Mouse (Mus musculus) layer of hippocampus, adult 2 months (tissue): ENCODE measurements around the gene Aacs. TPM values are rescaled to one million over a fixed set of nuclear protein-coding genes. Genes with fewer than 3 reads are reported as not detected.
"Not testable (repeated sequence)": the region's sequence is repeated elsewhere in the genome, so short reads cannot be mapped to it uniquely, and the experiment has no call there.

ENCODE experiments used
- DNase-seq, 2 experiments: peaks; one replicate each; pipeline ENCODE4 v3.0.0; 2022; ENCODE audit warnings: low spot score in 2 of 2
- H3K27ac ChIP-seq: fragments of 200-600 bp; 2 replicates; pipeline ENCODE4 v1.8.1; 2022
- H3K4me3 ChIP-seq: fragments of 200-600 bp; 2 replicates; pipeline ENCODE4 v1.8.1; 2022; ENCODE audit warnings: mild to moderate bottlenecking
- CTCF ChIP-seq: fragments of 200-600 bp; conservative IDR thresholded peaks from 2 replicates; pipeline ENCODE4 v1.8.1; 2022; ENCODE audit warnings: antibody characterized with exemption, mild to moderate bottlenecking, moderate library complexity
- long read RNA-seq, 2 experiments: library from polyadenylated mRNA; stranded (forward); transcript quantifications; one replicate each; pipeline ENCODE4 v2.0.0; 2021; ENCODE audit warnings: borderline mapping rate in 2 of 2
- total RNA-seq, 2 experiments: library from RNA; stranded (reverse); gene quantifications; 2 replicates each; pipeline ENCODE4 v1.2.3; 2021

The Aacs gene
- total RNA-seq = 10 to 100 TPM; 48.1 to 55.5 TPM
- long read RNA-seq, experiment 1, transcript Aacs-201 (18 exons, 3,239 nt) = major isoform, 41 of 59 reads
- long read RNA-seq, experiment 1, partial matches to known transcripts = 12 of 59 reads
- long read RNA-seq, experiment 1, other reads (novel, unspliced or antisense) = 6 of 59 reads
- long read RNA-seq, experiment 2, transcript Aacs-201 (18 exons, 3,239 nt) = major isoform, 53 of 76 reads
- long read RNA-seq, experiment 2, partial matches to known transcripts = 13 of 76 reads
- long read RNA-seq, experiment 2, other reads (novel, unspliced or antisense) = 10 of 76 reads

DNA sequence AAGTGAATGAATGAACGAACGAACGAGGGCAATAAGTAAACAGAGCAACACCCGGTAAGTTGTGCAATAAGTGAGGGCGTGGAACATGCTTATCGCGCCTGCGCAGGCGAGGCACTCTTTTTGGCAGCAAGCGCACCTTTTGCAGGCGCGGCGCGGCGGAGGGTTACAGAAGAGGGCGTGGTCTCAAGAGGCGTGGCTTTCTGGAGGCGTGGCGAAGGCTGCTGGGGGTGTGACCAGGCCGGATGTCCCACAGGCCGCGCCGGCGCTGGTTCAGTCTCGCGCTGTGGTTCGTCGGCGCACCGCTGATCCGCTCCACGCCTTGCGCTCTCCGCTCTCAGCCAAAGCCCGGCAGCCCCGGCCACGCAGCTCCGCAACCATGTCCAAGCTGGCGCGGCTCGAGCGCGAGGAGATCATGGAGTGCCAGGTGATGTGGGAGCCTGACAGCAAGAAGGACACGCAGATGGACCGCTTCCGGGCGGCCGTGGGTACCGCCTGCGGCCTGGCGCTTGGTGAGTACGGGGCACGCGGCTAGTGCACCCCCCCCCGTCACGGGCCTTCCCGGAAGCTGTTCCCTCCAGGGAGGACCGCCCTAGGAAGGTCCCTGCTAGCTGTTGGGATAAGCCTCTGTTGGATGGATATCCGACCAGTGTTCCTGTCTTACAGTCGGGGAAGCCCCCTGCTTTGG is at the start of gene Aacs:
TSS of gene Aacs (plus strand) at position 214 of the 685 bp plus-strand sequence.
- DNase-seq = peak; percentile 97 to 99
- Histone ChIP-seq H3K27ac (peak within 1 kb of the TSS; percentile 89), H3K4me3 (peak within 1 kb of the TSS; percentile 88)
- TF ChIP-seq CTCF = no peak

DNA sequence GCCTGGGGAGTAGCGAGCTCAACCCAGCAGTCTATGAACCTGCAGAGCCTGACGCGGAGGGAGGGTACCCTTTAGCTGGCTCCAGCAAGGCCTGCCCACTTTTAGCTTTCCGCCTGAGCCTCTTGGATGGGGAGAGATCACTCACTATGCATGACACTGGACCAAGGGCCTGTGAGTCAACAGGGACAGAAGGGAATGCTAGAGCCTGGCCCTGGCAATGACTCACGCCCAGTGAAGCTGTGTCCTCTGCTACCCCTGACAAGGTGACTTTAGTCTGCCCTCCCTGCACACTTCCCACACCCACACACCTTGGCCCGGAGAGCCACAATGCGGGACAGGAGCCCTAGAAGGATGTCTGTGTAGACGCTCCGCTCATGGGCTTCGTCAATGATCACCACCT is 49.3 kb upstream of the Aacs start:
- no peak overlapping the region for H3K4me3 ChIP-seq
- no peak overlapping the region for H3K27ac ChIP-seq
- DNase-seq = no peak
- TF ChIP-seq CTCF = no peak

DNA sequence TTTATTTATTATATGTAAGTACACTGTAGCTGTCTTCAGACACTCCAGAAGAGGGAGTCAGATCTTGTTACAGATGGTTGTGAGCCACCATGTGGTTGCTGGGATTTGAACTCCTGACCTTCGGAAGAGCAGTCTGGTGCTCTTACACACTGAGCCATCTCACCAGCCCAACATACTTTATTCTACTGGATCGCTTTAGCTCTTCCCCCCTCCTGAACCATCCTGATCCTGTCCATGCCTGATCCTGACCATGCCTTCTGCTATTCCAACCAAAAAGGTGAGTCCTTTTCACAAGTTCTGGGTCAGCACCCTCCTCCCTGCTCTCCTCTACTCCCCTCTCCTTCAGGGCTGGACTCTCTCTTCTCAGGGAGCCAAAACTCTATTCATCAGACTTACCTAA is 43.3 kb upstream of the Aacs start:
- not testable (repeated sequence) for H3K4me3 ChIP-seq, DNase-seq, H3K27ac ChIP-seq

DNA sequence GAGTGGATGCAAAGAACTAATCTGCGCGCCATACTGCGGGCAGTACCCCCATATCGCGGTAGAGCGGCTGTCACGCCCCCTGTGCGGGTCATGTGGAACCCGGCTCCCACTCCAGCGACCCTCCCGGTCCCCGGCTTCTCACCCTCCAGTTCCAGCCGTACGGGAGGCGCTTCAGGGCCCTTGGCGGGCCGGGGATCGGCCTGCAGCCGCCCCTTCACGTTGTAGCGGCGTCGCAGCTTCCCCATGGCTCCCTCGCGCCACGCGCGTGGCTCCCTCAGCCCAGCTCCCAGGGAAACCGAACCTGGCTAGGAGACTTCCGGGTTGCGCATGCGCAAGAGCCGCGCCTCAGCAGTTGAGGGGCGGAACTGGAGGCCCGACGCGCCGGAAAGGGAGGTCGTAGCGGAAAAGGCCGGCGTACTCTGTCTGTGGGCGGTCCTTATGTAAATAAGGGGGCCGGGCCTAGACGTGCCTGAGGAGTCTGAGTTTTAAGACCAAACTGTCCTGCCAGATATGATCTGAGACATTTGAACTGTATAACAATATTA is 41.7 kb upstream of the Aacs start, which contains the start of gene Dhx37:
TSS of gene Dhx37 (minus strand) at position 329 of the 545 bp plus-strand sequence.
- peak within 1 kb of the TSS; percentile 76 for H3K27ac ChIP-seq
- no peak for TF ChIP-seq CTCF

DNA sequence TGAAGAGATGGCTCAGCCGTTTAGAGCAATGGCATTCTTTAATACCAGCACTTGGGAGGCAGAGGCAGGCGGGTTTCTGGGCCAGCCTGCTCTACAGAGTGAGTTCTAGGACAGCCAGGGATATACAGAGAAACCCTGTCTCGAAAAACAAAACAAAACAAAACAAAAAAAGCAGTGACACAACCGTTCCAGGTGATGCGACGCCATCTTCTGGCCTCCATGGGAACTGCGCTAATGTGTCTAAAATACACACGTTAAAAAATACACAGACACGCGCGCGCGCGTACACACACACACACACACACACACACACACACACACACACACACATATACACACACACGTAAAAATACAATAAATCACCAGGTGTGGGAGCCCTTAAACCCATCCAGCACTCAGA is 41.3 kb upstream of the Aacs start:
- not testable (repeated sequence) for H3K27ac ChIP-seq, DNase-seq
- H3K4me3 ChIP-seq = peak overlapping the region; percentile 67
- TF ChIP-seq CTCF = peak; percentile 42

More for the DNA sequence above, 41.7 kb upstream of the Aacs start, which contains the start of gene Dhx37:
- DNase-seq = peak; percentile 94
- H3K4me3 ChIP-seq = peak within 1 kb of the TSS; percentile 67

DNA sequence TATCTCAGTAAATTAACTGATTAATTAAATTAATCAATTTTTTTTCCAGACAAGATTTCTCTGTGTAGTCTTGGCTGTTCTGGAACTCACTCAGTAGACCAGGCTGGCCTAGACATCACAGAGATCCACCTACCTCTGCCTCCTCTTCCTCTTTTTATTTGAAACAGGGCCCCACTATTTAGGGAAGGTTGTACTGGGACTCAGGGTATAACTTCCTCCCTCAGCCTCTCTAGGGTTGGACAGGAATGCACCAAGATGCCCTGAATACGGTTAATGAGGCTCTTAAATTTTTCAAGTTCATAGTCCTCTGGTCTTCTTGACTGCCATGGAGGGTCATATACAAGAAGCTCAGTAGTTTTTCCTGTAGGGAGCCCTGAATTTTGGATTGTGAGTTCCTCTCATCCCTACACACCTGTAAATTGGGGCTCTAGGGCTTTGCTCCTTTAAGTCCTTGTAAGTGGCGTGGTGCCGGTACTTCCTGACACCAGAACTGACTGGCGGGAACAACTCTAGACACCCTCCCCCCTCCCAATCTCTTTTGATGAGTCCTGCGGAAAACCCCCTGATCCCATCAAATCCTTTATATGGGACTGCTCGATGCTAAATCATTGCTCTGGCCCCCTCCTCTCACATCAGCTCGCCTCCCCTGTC is 34.9 kb upstream of the Aacs start:
- no peak for DNase-seq
- Histone ChIP-seq H3K4me3 (peak overlapping the region; percentile 86), H3K27ac (peak overlapping the region; percentile 94)
- TF ChIP-seq CTCF = no peak

DNA sequence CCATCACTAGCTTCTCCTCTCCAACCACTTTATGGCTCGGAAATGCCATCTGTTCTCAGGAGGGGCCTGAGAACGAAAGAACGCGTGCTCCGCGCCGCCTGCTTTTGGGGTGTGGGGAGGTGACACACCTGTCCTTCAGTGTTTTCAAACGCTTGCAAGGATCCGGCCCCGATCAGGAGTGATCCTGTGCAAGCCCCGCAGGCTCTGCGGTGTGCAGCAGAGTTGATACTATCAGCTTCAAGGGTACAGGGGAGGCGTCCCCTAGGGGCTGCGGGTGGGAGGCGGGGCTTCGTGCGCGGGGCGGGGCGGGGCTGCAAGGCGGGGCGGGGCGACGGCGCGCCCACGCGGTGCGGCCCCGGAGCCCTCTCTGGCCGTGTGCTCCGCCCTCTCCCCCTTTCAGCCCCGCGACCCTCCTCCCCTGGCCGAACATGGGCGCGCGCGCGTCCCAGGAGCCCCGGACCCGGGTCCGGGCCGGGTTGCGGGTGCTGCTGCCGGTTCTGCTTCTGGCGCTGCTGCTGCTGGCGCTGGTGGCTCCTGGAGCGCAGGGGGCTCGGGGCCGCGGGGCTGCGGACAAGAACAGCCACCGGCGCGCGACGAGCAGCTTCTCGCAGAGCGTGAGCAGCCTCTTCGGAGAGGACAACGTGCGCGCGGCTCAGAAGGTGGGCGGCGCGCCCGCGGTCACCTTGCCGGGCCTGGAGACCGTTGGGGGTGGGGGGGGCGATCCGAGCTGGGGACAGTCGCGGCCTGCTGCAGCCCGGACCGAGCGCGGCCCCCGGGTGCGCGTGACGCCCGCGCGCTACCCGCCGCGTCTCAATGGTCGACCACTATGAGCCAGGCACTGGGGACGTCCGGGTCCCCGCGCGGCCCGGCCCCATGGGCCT is 34.1 kb upstream of the Aacs start, which contains the start of gene Bri3bp:
TSS of gene Bri3bp (plus strand) at position 335 of the 881 bp plus-strand sequence.
- peak in 1 of 2 experiments; percentile 44 for DNase-seq
- no peak for TF ChIP-seq CTCF
- peak within 1 kb of the TSS; percentile 94 for H3K27ac ChIP-seq
- H3K4me3 ChIP-seq = peak within 1 kb of the TSS; percentile 86

DNA sequence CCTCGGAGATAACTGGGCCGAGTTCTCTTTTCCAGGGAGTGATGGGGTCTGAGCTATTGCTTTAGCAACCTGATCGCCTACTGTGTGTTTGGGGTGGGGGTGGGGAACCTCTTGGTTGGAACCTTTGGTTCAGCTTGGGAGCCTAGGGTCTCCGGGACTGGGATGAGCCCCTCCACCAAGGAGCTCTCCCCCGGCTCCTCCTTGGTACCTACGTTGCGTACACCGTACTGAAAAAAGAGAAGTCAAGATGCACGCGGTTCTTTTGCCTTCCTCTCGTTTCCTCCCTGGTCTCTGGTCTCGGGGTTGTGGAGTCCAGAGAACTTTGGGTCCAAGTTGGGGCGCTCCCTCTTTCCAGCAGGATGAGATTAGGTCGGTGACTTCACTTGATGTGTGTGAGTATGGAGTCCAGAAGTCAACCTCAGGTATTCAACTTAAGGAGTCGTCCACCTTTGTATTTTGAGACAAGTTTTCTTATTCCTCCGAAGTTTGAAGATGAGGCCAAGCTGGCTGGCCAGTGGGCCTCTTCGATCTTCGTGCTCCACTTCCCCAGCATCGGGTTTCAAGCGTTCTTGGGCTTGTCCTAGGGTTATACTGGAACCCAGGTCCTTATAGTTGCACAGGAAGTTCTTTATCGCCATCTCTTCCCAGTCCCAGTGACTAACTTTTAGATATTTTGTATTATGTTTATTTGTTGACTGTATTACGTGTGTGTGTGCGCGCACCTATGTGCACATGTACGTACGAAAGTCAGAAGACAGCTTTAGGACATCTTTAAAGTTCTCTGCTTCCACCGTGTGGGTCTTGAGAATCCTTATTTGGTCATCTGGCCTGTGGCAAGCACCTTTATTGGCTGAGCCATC is 33.2 kb upstream of the Aacs start:
- TF ChIP-seq CTCF = no peak
- no peak for DNase-seq
- Histone ChIP-seq H3K4me3 (peak overlapping the region; percentile 86), H3K27ac (peak overlapping the region; percentile 94)

DNA sequence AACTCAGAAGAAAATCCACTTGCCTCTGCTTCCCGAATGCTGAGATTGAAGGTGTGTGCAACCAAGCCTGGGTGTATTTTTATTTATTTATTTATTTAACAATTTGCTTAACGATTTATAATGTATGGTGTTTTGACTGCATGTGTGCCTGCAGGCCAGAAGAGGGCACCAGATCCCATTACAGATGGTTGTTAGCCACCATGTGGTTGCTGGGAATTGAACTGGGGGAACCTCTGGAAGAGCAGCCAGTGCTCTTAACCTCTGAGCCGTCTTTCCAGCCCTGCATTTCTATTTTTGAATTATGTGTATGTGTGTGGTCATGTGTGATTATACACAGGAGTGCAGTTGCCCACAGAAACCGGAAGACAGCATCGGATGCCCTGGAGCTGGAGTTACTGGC is 32.3 kb upstream of the Aacs start:
- peak; percentile 67 for TF ChIP-seq CTCF
- no peak overlapping the region for H3K4me3 ChIP-seq
- DNase-seq = no peak
- H3K27ac ChIP-seq = no peak overlapping the region

DNA sequence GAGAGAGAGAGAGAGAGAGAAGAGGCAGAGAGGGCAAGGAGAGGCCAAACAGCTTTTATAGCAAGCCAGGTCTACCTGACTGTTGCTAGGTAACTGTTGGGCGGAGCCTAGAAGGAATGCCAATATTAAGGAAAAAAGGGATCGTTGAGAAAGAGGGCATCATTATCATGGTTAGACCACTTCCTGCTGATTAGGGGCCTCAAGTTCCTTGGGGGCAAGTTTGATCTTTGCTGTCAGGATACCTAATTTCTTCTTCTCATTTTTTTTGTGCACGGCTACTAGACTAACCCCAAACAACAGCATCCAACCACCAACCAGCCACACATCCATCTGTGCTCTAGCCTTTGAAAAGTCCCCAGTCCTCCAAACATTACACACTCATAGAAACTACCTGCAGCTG is 31.7 kb upstream of the Aacs start:
- TF ChIP-seq CTCF = no peak
- no peak overlapping the region for H3K4me3 ChIP-seq
- DNase-seq = no peak
- H3K27ac ChIP-seq = no peak overlapping the region

DNA sequence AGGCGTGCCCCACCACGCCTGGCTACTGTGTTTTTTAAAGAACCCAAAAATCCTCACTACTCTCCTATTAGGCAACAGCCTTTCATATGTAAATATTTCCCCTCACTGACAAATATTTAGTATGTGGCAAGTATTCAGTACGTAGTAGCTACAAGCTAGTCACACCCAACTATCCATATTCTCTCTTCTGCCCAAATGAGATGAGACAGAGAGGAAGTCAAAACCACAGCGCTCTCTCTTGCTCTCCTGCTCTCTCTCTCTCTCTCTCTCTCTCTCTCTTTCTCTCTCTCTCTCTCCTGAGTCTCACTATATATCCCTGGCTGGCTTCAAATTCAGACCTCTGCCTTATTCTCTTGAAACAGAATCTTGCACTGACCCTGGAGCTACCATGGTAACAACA is 31.1 kb upstream of the Aacs start:
- no peak for TF ChIP-seq CTCF
- no peak for DNase-seq
- peak overlapping the region; percentile 81; the same call in 1 of the 2 replicates for H3K27ac ChIP-seq
- no peak overlapping the region for H3K4me3 ChIP-seq
